Mouse (Mus musculus) regulatory T cell (primary cell): Measurements from ENCODE around the gene Tspan9.

ENCODE experiments used
- in situ Hi-C: fragments of 300-600 bp; cut with MboI, MseI; formaldehyde crosslinking; loops from one replicate; pipeline ENCODE4 v1.15.1; 2025; ENCODE audit warnings: high pct_unique_total_duplicates

Gene Tspan9

DNA sequence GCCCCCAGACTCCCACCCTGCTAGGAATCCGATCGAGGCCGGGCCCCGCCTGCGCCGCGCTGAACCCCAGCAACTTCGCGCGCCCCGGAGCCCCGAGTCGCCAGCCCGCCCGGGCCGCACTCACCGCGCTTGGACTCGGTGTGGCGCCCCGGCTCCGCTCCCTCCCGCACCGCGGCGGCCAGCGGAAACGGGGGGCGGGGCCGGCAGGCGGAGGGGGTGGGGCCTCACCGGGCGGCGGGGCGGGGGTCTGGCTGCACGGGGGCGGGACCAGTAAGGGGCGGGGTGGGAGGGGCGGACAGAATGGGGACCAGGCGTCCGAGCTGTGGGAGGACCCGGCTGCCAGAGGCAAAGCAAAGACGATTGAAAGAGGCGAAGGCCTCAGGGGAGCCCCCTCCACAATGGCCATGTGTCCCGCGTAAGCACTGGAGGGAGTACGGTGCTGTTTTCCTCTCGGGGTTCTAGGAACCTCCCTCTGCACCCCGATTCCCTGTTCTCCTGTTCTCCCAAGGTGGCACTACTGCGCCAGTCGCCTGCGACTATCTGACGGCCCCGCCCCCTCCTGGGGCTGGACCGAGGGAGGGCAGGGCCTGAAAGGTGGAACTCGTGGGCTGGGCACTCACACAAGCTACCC is at the start of gene Tspan9:
TSS of gene Tspan9 (minus strand) at position 205 of the 631 bp plus-strand sequence.
- in situ Hi-C loops, result no loop called here

DNA sequence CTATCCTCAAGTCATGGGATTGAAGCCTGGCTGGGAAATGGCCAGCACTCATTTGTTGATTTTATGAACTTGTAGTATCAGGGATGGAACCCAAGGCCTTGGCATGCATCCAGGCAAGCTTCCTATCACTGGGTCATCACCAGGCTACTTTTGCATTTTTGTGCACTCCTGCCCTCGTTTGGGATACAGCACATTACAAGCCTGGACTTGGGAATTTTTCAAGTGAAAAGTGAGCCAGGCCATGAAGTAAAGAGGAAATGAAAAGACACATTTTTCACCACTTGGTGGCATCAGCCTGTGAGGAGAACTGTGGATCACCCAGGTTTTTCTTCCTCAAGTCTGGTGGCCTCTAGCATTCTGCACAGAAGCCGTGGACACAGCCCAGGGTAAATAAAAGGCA is 40.1 kb upstream of the Tspan9 start:
- in situ Hi-C loops, result loop anchor here (5.0 kb wide), 1 partner anchor 64 kb away; no protein-coding TSS in a partner anchor

DNA sequence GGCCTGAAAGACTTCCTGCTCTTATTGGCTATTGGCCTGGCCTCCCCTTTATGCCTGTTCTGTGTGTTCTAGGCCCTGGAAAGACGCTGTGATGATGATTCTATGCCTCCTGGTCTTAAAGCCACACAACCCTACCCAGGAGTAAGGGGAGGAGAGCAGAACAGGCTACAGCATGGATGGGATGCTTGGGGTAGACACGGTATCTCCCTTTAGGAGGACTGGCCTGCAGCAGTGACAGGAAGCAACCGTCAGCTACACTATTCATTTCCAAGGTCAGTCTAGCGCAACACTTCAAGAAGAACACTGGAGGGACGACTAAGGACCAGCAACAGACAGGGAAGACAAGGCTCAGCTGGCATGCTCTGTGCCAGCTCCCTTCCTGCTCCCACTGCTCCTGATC is 37.8 kb upstream of the Tspan9 start:
- in situ Hi-C loops, result loop anchor here (5.0 kb wide), 1 partner anchor 66 kb away; no protein-coding TSS in a partner anchor

DNA sequence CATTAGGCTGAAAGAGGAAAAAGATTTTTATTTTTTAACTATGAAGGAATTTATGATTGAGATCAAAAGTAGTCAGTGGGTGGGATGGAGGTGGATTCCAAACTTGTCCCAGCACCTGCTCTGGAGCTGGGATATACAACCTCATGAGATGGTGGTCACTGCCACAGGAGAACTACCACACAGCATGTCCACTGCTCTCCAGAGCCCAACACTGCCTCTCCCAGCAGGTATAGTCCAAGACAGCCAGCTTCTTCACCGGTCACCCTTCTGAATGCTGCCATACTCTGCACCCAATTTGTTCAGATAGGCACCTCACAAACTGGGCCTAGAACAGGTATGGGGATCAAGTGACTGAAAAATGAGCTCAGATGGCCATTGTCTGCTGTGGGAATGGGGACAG is 36.3 kb upstream of the Tspan9 start:
- in situ Hi-C loops, result loop anchor here (5.0 kb wide), 1 partner anchor 68 kb away; no protein-coding TSS in a partner anchor

DNA sequence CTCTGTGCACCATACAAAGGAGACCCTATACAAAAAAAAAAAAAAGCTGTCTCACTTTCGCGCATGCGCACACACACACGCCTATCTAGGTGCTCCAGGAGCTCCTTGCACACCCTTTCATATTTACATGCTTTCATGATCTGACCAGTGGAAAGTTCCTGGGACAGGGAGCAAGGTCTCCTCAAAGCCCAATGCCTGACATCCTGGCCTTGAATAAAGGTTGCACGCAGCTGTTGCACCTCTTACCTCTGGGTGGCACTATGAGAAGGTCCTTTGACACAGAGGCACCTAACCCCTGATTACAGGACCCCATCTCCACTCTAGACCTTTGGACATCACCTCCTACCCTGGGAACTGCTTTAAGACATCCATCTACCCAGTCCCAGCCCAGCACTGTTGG is 35.9 kb upstream of the Tspan9 start:
- in situ Hi-C loops, result no loop called here

DNA sequence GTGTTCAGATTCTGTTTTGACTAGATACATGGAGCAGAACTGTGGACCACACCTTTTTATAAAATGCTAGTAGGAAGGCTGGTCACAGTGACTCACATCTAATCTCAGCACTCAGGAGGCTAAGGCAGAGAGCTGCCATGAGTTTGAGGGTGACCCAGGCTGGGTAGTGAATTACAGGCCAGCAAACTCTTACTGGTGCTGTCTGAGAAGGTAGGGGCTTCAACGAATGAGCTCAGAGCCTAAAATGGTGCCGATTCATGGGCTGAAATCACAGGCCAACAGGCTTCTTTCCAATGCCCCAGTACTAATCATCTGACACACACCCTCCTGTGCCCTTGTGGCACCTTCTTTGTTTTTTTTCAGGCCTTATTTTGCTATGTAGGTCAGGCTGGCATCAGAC is 35.3 kb upstream of the Tspan9 start:
- in situ Hi-C loops, result no loop called here

DNA sequence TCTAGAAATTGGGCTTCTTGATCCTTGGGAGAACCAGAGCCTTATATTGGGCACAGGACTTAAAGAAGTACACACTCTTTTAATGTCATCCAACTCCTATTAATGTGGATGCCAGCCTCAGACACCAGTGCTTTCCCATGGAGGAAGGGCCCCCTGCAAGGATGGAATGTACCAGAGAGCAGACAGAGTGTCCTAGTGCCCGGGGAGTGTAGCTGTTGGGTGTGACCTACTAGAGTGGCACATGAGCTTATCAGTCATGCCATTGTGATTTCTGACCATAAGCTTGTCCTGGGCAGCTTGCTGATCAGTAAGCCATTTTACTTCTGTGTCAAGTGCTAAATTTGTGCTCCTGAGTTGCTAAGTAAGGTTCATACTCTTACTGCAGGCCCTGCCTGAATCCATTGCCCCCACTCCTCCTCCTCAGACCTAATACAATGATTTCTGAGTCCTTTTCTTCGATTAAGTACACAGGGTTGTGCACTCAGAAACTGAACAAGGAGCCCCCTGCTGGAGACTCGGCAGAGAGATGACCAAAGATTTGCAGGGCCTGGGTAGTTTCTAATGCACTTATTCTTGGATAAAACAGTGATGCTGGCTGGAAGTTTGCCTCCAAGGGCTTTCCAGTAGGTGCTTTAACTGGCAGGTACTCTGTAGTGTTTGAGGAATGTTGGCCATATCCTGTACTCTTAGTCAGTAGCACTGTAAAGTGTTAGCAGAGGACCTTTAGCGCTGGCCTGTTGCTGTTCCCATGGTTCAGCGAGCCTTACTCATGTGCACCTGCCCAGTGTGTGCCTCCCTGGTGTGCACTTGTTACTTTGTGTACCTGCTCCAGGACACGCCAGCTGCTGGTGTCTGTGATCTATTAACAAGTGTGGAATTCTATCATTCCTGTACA is 25.6 kb upstream of the Tspan9 start:
- in situ Hi-C loops, result no loop called here

DNA sequence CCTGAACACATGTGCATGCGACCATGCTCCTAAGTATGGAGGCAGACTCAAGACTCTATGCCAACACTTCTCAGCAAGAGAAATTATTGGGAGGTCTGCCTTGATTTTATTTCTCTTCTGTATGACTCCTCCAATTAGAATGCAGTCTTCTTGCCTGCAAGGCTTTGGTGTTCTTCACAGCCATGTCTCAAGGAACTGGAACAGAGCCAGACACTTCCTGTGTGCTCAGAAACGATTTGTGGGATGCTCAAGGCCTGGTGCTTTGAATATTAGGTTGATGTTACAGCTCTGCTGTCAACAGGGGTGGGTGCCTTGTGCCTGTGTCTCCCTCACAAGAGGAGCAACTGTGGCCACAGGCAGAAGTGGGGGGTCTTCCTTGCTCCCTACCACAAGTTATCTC is 22.2 kb upstream of the Tspan9 start:
- in situ Hi-C loops, result no loop called here

DNA sequence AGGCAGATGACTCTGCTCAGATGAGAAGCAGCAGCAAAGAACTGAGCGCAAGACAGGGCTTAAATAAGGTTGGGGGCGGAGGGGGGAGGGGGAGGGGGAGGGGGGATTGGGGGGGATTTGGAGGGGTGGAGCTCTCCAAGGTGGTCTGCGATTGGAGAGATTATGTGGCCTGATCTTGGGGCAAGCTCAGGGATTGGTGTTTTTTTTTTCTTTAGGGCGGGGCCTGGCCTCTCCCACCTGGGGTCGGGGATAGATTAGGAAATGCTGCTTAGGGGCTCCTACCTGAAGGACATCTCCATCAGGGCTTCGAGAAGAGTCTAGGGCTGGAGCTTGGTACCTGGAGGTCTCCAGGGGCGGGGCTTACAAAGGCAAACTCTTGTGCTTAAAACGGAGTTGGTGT is 21.2 kb upstream of the Tspan9 start:
- in situ Hi-C loops, result no loop called here

DNA sequence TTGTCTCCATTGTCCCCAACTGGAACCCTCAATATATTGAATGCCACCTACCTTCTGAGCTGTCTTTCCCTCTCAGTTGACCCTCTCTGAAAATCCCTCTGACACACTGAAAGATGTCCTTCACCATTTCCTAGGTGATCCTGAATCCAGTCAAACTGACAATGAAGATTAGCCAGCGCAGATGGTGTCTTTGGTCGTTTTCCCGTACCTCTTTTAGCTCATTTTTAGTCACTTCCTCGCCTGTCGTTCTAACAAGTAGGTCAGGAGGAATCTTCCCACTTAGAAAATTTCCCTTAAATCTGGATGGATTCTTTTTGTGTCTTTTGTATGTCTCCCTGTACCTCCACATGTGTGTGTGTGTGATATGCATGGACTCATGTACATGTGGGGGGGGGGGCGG is 15.7 kb upstream of the Tspan9 start:
- in situ Hi-C loops, result no loop called here

DNA sequence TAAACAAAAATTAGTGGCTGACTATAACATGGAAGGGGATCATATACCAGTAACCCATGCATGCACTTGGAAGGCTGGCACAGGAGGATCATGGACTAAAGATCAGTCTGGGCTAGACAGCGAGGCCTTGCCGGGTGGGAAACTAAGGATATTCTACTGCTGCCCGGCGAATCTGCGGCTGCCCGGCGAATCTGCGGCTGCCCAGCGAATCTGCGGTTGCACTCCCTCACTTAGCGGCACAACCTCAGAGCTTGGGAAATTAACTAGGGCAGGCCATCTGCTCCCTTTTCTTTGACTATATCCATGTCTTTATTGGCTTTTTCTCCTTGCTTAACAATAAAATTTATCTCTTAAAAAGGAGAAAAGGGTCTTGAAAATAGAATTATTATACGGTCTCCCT is 14.6 kb upstream of the Tspan9 start:
- in situ Hi-C loops, result no loop called here

DNA sequence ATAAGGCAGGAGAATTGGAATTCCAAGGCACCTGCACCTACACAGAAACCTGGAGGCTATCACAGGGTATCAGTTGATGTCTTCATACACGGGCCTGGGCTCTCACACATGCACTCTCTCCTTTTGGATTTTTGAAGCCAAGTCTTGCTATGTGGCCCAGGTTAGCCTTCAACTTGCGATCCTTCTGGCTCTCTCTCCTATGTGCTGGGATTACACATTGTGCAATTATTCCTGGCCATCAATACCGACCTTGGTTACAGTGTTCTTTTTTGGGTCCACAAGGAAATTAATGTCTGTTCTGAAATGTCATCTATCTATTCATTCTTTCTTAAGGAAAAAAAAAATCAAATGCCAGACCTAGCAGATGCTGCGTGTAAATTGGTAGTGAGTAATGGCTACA is 13.1 kb upstream of the Tspan9 start:
- in situ Hi-C loops, result no loop called here

DNA sequence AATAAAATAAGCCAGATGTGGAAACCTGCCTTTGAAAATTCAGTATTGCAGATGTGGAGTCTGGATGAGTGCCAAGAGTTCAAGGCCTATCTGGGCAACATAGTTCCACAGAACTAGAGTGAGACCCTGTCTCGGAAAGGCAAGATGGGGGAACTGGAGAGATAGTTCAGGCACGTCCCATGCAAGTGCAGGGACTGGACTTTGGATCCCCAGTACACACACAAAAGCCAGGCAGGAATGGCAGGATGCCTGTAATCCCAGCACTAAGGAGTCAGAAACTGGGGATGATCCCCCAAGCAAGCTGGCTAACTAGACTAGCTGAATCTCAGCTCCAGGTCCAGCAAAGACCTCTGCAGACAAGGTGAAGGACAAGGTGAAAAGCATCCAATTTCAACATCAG is 12.5 kb upstream of the Tspan9 start:
- in situ Hi-C loops, result no loop called here

DNA sequence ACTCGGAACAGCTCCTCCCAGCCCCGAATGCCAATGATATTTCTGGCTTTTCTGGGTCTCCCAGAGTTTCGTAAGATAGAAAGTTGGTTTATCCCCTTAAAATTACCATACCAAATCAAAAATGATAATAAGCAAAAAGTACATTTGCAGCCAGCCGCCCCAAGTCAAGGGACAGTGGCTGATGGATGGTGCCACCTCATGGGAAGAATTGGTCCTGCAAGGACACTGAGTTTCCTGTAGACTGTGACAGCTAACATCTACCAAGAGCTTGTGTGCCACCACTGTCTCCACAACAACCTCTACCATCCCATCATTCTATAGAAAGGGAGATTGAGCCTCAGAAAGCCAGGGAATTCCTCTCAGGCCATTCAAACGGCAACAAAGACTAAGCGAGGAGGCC is 2.4 kb upstream of the Tspan9 start:
- in situ Hi-C loops, result no loop called here

DNA sequence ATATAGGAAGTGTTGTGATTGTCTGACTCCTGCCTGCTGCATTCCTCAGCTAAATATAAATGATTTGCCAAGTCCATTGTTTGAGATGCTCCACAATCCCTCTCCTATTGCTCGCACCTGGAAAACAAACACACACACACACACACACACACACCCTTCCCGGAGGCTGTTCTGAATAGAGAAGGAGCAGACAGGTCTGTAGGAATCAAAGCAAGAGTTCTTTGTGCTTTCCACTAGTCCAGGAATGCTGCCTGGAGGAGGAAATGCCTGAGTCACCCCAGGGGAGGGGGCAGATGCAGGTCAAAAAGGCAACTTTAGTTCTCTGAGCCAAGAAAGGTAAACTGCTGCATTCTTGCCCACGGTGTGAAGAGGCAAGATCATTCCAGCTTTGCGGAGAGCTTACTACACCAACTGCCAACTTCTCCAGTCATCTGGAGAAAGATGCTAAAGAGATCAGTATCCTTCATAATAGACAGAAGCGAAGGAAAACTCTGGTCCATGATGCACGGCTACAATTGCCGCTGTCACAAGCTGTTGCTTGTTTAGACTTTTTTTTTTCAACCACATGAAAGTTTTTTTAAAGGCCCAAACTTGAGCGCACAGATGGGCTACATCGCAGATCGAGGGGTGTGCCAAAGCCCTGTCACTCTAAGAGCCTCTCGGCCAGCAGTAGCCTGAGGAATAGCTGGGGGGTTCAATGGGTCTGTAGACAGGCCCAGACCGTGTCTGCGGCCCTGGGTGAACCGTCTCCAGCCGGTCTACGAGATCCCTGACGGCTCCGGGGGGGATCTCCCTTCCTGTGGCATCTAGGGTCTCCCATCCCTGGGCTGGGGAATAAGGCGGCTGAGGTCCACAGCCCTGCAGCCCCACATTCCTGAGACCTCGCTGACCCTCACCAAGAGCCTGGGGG is 770 bp downstream of the Tspan9 start:
- in situ Hi-C loops, result no loop called here

DNA sequence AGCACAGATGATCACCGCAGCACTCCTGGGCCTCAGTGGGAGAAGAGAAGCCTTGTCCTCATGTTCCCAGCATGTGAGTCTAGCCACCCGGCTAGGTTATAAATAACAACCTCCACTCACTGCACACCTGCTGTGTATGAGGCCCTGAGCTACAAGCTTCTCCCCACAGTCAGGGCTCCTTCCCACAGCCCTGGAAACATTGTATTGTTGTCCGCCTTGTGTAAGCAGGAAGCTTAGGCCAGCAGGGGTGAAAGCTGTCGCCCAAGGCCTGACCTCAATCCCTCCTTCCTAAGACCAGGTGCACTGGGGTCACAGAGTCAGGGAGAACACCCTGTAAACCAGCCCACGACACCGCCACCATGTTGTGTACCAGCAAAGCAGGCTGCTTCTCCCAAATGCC is 2.7 kb downstream of the Tspan9 start:
- in situ Hi-C loops, result no loop called here

DNA sequence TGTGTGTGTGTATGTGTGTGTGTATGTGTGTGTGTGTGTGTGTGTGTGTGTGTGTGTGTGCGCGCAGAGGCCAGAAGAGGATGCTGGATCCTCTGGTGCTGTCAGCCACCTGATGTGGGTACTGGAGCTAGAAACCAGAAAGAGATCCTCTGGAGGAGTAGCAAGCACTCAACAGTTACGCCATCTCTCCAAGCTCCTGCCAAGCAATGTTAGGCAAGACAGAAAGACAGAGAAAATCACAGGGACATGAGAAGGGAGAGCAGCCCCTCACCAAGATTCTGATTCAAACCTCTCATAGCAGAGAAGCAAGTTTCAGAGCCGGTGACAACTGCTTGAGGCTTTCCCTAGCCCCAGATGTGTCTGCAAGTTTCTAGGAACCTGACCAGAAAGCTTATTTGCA is 5.5 kb downstream of the Tspan9 start:
- in situ Hi-C loops, result no loop called here

DNA sequence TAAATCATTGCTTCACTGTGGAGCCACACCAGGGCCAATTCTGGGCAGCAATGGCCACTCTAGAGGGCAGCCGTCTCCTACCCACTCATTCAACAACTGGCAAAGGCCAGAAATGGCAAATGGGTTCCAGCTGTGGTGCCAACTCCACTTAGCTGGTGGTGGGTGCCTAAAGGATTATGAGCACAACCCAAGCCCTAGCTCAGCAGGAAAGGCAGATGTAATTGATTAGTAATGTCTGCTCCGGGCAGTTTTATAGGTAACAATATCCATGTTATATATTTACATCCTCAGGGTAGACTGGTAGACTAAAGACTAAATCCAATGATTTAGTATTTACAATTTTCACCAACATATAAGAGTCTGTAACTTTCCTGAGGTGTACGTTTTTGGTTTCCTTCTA is 6.7 kb downstream of the Tspan9 start:
- in situ Hi-C loops, result no loop called here

DNA sequence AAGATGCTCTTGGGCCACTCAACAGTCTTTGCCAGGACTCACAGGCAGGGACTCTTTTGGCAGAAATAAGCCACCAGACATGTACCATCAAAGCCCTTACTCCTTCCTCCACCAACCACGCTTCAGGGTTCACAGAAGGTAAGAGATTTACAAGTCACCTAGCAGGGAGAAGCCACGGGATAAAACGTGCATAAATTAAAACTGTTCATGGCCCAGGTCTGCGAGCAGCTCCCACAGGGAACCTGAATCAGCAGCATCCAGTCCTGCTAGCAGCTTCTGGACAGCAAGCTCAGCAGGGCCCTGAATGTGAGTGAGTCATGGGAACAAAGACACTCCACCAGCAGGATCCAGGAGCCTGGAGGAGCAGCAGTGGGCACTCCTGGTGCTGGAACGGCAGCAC is 7.9 kb downstream of the Tspan9 start:
- in situ Hi-C loops, result no loop called here

DNA sequence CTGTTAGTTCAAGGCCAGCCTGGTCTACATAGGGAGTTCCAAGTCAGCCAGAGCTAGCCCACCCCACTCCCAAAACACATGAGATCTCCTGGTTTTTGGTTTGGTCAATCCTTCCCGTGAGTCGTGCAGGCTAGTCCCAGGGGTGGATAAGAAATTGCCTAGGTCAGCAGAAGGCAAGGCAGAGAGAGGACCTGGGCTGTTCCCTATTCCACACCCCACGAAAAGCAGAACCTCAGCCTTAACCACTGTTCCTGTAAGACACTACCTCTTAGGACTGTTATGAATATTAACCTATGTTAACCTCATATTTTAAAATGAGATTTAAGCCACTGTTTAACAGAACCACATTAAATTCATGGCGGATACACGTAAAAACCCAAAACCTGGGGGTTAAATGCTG is 8.4 kb downstream of the Tspan9 start:
- in situ Hi-C loops, result no loop called here

DNA sequence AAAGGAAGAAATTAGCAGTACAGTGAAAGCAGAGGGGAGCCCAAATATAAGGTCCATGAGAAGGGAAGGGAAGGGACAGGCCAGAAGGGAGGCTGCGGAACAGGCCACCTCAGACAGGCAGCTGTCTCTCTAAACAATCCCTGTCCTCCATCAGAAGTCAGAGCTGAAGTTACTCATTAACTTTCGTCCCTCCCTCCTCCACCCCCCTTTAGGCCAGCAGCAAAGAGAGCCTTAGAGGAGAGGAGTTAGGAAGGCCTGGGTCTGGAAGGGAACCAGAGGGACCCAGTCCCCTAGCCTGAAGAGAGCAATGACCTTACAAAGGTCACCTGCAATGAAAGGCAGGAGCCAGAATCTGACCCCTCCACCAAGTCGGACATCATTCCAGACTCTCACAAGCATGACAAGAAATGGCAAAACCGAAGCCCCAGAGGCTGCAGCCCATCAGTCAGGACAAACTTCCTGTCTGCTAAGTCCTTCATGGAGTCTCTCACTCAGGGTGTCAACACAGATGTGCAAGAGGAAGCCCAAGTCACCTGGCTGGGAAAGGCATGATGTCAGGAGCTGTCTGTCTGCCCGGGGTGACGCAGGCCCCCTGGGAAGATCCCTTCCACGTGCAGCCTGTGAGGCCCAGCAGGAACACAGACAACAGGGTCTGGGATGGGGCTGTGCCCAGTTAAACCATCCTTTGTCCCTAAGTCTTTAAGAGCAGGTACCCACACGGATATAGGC is 9.0 kb downstream of the Tspan9 start:
- in situ Hi-C loops, result no loop called here
